Comparison of ENCODE assay signal across 20 mouse cellular contexts in genomic region chr12:99480372-99480771, GRCm38 (mm10).
DNase-seq lines count a peak whose midpoint lies in the region; ATAC-seq and TF ChIP-seq lines count a peak whose summit lies in the region.
"Had no signal": no experiment of that assay in that cellular context is flagged by ENCODE, and none has a peak within 500 bp of the region (broad histone marks: within the 10 kb centered on the region; RNA-seq: fewer than 3 reads in every experiment).

No protein-coding gene starts in this region.

- no peaks in the 10 kb centered on the region for H3K27me3 ChIP-seq in liver, embryonic 12.5 days (replicated peaks)
- H3K27me3 ChIP-seq in hindbrain, postnatal 0 days (ENCODE audit: insufficient read depth, low read length), result no peaks in the 10 kb centered on the region
- H3K27me3 ChIP-seq: embryonic facial prominence, embryonic 13.5 days; forebrain, embryonic 12.5 days; heart, embryonic 13.5 days; hindbrain, embryonic 15.5 days had no signal

- peak; percentile 43 for DNase-seq in A20 (ENCODE audit: low read depth, low spot score)
- peak; percentile 36 for DNase-seq in MEL-GATA-1-ER (ENCODE audit: extremely low read depth, low read depth)
- no peak for DNase-seq in urinary bladder, postnatal 36 days (ENCODE audit: low spot score in 2 of 2)
- DNase-seq in hindbrain, postnatal 0 days (ENCODE audit: low spot score), result no peak
- DNase-seq: adrenal gland, adult 2 months; adrenal gland, postnatal 25 days; cerebellum, adult 18-20 months; cerebellum, adult 9-11 months; embryo, embryonic 11 days; gastrocnemius, postnatal 25 days; heart, postnatal 36 days had no signal

- 64% methylated on average over 3 of the region's 3 CpGs for WGBS in liver, embryonic 12.5 days (ENCODE audit: insufficient replicate concordance)
- 90% methylated on average over 3 of the region's 3 CpGs for WGBS in hindbrain, postnatal 0 days

- no peaks in the 10 kb centered on the region for H3K4me1 ChIP-seq in liver, embryonic 12.5 days
- no peaks in the 10 kb centered on the region for H3K4me1 ChIP-seq in hindbrain, postnatal 0 days (ENCODE audit: insufficient read depth, low read length)
- H3K4me1 ChIP-seq: embryonic facial prominence, embryonic 13.5 days; forebrain, embryonic 12.5 days; heart, embryonic 13.5 days; hindbrain, embryonic 15.5 days had no signal

- H3K4me2 ChIP-seq in liver, embryonic 12.5 days, result no peak overlapping the region
- H3K4me2 ChIP-seq in hindbrain, postnatal 0 days (ENCODE audit: low read depth, low read length), result no peak overlapping the region
- H3K4me2 ChIP-seq: embryonic facial prominence, embryonic 13.5 days; forebrain, embryonic 12.5 days; heart, embryonic 13.5 days; hindbrain, embryonic 15.5 days had no signal

- no peak for TF ChIP-seq CTCF in hindbrain, postnatal 0 days (IDR thresholded peaks at IDR 0.05; ENCODE audit: low read depth)

- peak; percentile 79 for ATAC-seq in megakaryocyte progenitor cell, adult 5-6 weeks (replicated peaks; ENCODE audit: poor library complexity)
- ATAC-seq in liver, embryonic 12.5 days, result no peak
- ATAC-seq in hindbrain, postnatal 0 days, result no peak
- ATAC-seq: CD4-positive, CD25-positive, alpha-beta regulatory T cell, adult 4 months; forebrain, embryonic 16.5 days; inflammation-experienced regulatory T-cells, adult 6 months had no signal

- peaks cover 12% of the 10 kb centered on the region for H3K36me3 ChIP-seq in liver, embryonic 12.5 days
- no peaks in the 10 kb centered on the region for H3K36me3 ChIP-seq in hindbrain, postnatal 0 days (ENCODE audit: insufficient read depth, low read length)
- H3K36me3 ChIP-seq: hindbrain, embryonic 15.5 days had no signal

- no peak overlapping the region for H3K27ac ChIP-seq in liver, embryonic 12.5 days
- H3K27ac ChIP-seq in hindbrain, postnatal 0 days, result no peak overlapping the region
- H3K27ac ChIP-seq: embryonic facial prominence, embryonic 13.5 days; forebrain, embryonic 12.5 days; heart, embryonic 13.5 days; hindbrain, embryonic 15.5 days had no signal

- H3K9me3 ChIP-seq in liver, embryonic 12.5 days (replicated peaks), result no peaks in the 10 kb centered on the region
- H3K9me3 ChIP-seq in hindbrain, postnatal 0 days (ENCODE audit: low read length), result no peaks in the 10 kb centered on the region
- H3K9me3 ChIP-seq: embryonic facial prominence, embryonic 13.5 days; forebrain, embryonic 12.5 days; hindbrain, embryonic 15.5 days had no signal

- H3K4me3 ChIP-seq in liver, embryonic 12.5 days, result no peak overlapping the region
- no peak overlapping the region for H3K4me3 ChIP-seq in hindbrain, postnatal 0 days (ENCODE audit: low read length)
- H3K4me3 ChIP-seq: embryonic facial prominence, embryonic 13.5 days; forebrain, embryonic 12.5 days; heart, embryonic 13.5 days; hindbrain, embryonic 15.5 days had no signal

- H3K9ac ChIP-seq in liver, embryonic 12.5 days, result no peak overlapping the region
- H3K9ac ChIP-seq in hindbrain, postnatal 0 days (replicated peaks; ENCODE audit: low read length), result no peak overlapping the region
- H3K9ac ChIP-seq: embryonic facial prominence, embryonic 13.5 days; forebrain, embryonic 12.5 days; heart, embryonic 13.5 days; hindbrain, embryonic 15.5 days had no signal

Comparison
In these comparisons a context has a peak if more than half of its experiments do, and no peak if none do; other contexts are left out.
1. DNase-seq: peak in A20 (single experiment) and MEL-GATA-1-ER (single experiment); none in urinary bladder, postnatal 36 days (0 of 2) and hindbrain, postnatal 0 days (single experiment).